Mouse (Mus musculus): ENCODE results near the gene Eri3.

Eri3 gene

DNA sequence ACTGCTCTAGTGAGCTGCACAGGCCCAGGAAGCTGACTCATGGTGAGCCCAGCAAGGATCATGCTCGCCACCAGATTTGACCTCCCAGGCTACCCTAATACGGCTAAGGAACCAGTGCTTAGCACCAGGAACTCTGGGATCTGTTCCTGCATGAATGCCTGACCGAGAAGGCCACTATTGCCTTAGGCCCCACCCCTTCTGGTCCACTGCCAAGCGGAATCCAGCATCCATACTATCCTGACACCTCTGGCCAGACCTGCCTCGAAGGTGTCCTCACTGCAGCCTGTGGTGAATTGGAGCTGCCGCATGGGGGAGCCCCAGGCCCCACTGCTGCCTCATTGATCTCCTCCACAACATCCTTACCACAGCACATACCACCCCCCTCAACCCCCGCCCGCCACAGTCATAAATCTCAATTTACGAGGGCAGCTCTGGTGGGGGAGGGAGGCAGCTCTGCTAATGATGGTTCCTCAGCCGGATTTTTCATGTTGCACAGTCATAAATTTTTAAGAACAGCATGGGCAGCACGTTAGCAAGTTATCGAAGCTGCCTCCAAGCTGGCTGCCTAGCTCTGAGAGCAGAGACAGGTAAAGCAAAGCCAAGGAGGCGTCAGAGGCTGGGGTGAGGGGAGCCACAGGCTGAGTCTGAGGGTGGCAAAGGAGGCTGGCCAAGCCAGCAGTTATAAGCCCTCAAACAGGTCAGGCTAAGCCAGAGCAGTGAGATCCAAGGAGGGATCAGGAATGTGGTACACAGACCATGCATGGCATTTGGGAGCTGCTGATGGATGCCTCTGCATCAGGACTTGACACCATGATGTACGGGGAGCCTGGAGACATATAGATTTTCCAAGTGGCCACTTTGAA, 108.6 kb downstream of the Eri3 start:
- DNase-seq (ENCODE audit: low spot score in 2 of 2): peak in 1 of 2 experiments; percentile 28

DNA sequence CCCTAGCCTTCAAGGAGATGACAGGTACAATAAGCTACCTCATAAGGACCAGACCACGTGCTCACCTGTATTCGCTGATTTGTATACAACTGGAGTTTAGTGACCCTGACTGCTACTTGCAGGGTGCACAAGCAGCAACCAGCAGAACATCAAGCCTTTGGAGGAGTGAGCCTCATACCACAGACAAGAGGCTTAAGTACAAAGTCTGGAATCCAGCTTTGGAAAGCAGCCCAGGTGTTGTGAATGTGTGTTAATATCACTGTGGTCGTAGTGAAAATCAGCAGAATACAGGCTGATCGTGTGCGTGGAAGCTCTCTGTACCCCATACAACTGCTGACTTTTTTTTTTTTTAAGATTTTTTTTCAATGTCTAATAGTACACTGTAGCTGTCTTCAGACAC, 109.8 kb downstream of the Eri3 start:
- DNase-seq (ENCODE audit: low spot score in 2 of 2): no peak

GRCm38 (mm10) chr4:117664411-117665137, 114.4 kb downstream of the Eri3 start:
- DNase-seq (ENCODE audit: low spot score in 2 of 2): no peak

- DNase-seq (ENCODE audit: low spot score in 2 of 2): peak in 1 of 2 experiments; percentile 72
Measured at GRCm38 (mm10) chr4:117665531-117665930, 115.4 kb downstream of the Eri3 start.

DNA sequence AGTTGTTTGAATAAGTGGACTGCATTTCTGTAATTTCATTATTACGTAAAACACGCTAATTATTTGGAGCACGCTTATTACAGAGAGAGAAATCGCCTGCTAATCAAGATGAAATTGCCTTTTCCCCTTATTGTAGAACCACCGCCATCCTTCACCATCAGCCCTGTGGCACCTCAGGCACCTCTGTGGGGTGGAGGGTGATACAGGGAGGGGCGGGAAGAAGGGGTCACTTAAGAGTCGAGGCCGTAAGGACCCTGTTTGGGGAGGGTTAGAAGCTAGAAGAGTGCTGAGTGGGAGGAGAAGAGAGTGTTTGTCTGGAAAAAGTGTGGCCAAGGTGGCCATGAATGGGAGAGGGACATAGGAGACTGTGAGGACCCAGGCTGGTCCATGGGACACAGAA, 115.9 kb downstream of the Eri3 start:
- no peak for DNase-seq (ENCODE audit: low spot score in 2 of 2)

GRCm38 (mm10) chr4:117669874-117670273, 119.7 kb downstream of the Eri3 start:
- no peak for DNase-seq (ENCODE audit: low spot score in 2 of 2)

DNA sequence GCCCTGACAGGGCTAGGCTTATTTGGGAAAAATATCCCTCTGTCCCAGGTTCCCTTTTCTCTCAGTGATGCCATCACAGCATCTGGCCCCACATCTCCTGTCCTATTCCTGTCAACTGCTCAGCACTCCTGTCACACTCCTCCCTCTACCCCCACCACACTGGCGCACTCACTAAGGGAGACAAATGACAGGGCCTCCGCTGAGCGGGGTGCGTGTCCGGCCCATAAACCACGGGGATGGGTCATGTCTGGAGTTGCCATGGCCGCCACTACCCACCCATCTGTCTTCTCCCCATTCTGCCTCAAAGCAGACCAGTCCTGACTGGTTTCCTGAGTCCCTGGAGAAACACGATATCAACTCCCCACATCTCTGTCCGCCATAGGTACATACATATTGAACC, 121.9 kb downstream of the Eri3 start:
- no peak for DNase-seq (ENCODE audit: low spot score in 2 of 2)

- no peak for DNase-seq (ENCODE audit: low spot score in 2 of 2)
Measured at GRCm38 (mm10) chr4:117673901-117674300, 123.7 kb downstream of the Eri3 start.

- DNase-seq (ENCODE audit: low spot score in 2 of 2): peak; percentile 72 to 90
Measured at GRCm38 (mm10) chr4:117676903-117677302, 126.7 kb downstream of the Eri3 start.

DNA sequence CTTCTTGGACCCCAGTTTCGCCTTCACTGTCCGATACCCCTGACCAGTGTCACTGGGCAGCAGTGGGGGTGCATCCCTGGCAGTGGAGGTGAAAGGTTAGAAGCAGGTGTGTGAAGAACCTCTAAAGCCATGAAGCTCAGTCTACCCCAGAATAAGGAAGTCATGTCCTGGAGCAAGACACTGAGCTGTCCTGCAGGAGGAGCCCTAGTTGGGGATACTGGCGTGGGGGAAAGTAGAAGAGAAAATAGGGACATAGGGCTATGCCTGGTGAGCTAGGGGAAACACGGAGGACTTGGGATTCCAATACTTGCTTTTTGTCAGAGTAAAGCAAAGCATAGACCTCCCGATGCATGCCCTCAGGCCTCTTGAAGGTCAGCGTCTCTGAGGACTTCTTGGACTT, 130.8 kb downstream of the Eri3 start:
- DNase-seq (ENCODE audit: low spot score in 2 of 2): no peak

DNA sequence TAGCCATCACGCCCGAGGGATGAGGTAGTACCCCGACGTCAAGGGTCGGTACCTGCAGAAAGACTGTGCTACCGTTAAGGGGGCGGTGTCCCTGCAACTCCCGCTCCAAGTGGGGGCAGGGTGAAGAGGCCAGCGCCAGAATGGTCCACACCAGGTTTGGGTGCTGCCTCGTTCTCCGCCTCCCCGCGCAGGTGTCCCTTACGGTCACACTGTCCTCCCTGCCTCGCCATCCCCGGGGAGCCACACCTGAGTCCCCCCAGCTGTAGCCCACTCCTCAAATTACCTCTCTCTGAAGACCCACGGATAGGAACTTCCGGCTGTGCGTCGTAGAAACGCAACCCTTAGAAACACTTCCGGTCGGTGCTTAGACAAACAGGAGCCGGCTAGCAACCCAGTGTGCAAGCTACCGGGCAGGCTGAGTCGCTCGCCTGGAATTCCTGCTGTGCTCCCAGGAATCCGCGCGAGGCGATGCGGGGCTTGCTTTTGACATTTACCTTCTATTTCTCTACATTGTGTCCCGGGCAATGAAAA, 131.8 kb downstream of the Eri3 start, which contains the start of gene Dmap1:
Dmap1 (minus strand) TSS at position 343 of the 531 bp plus-strand sequence.
- DNase-seq (ENCODE audit: low spot score in 2 of 2): peak; percentile 71 to 89

DNA sequence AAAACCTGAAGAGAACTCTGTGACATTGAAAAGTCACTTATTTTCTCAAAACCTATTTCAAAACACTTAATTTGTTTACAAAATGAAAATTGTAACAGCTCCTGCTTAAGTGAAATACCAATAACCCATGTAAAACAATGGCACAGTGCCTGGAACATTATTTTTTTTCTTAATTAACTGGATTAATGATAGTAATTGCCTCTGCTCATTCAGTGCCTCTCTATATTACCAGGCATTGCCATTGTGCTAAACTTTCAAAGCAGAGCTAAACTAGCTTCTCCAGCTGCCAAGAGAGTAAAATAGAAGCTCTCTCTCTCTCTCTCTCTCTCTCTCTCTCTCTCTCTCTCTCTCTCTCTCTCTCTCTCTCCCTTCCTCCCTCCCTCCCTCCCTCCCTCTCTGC, 132.3 kb downstream of the Eri3 start:
- no peak for DNase-seq (ENCODE audit: low spot score in 2 of 2)

GRCm38 (mm10) chr4:117683048-117683768, 133.0 kb downstream of the Eri3 start:
- no peak for DNase-seq (ENCODE audit: low spot score in 2 of 2)

DNA sequence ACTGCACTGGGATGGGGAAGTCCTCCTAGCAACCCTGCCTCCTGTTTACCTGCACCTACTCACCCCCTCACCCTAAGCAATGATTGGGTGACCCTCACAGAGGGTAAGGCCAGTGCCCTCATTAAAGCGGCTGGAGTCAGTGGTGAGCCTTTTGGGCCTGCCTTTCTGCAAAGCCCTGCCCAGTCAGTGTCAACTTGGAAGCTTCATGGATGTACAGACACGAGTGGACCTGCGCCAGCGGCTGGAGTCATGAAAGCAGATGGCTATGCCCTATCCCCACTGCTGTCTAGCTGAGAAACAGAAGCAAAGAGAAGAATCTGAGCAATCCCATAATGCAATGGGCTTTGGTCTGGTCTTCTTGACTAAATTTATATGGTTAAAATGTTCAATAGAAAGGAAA, 136.2 kb downstream of the Eri3 start:
- peak in 1 of 2 experiments; percentile 11 for DNase-seq (ENCODE audit: low spot score in 2 of 2)

DNA sequence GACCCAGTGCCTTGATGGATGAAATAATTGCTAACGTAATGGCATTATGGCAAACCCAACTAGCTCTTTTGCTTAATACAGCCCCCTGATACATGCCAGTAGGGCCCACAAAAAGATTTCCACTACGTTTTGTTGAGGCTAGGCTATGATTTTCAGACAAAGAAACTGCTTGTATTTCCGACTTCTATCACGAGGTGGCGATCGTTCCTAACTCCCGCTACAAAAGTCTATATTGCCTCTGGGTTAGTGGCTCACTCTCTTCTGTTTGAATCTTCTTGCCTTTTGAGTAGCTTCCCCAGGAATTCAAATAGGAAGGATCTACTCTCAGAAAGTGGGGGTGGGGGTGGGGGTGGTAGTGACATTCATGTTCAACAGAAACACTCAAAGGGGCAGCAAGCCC, 155.2 kb downstream of the Eri3 start:
- peak; percentile 42 to 64 for DNase-seq (ENCODE audit: low spot score in 2 of 2)

DNA sequence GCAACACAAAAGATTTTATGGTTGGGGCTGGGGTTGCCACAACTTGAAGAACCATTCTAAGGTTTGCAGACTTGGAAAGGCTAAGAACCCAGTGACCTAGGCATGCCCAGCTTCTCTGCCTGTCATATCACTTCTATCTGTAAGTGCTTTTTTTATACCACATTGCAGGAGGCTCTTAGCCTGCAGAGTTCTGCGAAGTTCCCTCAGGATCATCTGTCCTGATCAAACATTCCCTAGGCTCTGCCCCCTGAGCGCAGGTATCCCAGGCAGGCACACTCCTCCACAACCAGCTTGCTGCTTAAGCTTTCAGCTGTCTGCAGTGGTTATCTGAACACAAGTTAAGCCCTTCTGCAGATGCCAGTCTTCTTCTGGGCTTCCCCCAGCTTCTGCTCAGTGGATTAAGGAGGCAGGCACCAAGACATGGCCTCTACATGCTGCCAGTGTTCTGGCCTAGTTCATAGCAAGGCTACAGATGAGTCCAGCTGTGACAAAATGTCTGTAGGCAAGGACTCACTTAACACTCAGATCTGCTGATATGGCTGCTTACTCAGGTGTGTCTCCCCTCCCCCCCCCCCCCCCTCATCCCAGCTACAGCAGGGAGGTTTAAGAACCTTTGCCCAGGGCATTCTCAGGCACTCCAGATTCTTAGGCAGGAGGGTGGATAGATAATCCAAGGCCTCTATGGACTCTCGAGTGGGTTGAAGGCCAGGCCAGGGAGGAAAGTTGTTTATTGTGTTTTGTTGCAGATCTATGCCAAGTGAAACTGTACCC, 158.8 kb downstream of the Eri3 start:
- no peak for DNase-seq (ENCODE audit: low spot score in 2 of 2)

DNA sequence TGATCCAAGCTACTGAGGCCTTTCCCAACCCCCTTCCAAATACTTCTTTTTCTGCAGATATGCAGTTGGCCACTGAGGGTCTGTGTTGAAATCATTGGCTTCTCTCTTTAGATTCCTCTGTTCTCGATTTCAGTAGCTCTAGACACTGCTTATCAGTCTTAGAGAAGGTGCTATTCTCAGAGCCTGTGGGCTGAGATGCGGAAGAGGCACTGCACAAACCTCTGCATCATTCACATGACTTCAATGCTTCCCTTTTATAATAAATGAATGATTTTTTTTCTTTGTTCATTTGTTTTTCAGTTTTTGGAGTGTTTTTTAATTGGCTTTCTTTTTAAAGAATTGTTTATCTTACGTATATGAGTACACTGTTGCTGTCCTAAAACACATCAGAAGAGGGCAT, 162.1 kb downstream of the Eri3 start:
- DNase-seq (ENCODE audit: low spot score in 2 of 2): no peak

DNA sequence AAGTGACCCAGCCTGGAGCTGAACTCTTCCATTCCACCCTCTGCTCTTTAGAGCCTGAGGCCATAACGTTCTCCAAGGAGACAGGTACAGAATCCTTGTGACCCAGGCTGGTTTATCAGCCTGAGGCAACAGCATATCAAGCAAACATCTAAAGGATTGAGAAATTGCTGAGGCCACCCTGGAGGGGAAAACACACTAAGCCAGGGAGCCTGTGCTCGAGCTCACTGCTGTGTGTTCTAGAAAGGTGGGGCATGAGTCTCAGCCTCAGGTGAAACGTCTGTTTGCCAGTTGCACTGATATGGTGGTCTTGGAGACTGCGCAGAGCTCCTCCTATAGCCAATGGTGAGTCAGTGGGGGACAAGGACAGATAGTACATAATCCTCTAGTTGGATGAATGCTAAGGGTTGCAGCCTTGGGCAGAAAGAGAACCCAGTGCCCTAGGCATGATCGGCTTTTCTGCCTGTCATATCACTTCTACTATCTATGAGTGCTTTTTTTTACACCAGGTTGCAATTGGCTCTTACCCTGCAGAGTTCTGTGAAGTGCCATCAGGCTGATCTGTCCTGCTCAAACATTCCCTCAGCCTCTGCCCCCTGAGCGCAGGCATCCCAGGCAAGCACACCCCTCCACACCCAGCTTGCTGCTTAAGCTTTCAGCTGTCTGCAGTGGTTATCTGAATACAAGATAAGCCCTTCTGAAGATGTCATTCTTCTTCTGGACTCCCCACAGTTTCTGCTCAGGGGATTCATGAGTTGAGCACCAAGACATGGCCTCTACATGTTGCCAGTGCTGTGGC, 163.3 kb downstream of the Eri3 start:
- DNase-seq (ENCODE audit: low spot score in 2 of 2): no peak
